Mouse (Mus musculus) heart, postnatal 14 days (tissue): ENCODE data around the gene Sipa1l2. TPM values are rescaled to one million over a fixed set of nuclear protein-coding genes. Genes with fewer than 3 reads are reported as not detected.

Experiments
- DNase-seq, 2 experiments: peaks; one replicate each; pipeline ENCODE4 v3.0.0; 2021 to 2022
- intact Hi-C: fragments of 180-260 bp; cut with DNase I; formaldehyde crosslinking; loops from one replicate; pipeline ENCODE4 v1.15.1; 2025
- total RNA-seq, 2 experiments: library from RNA; stranded (reverse); gene quantifications; 2 replicates each; pipeline ENCODE4 v1.2.3; 2021

The Sipa1l2 gene
- total RNA-seq, 2 experiments from 2014 or later, result 46.6 to 48.3 TPM

GRCm38 (mm10) chr8:125586587-125586986 is 17.0 kb upstream of the Sipa1l2 start:
- no peak for DNase-seq
- intact Hi-C loops, result no loop called here

- peak in 1 of 2 experiments; percentile 50 for DNase-seq
- intact Hi-C loops, result no loop called here
These were observed 14.7 kb upstream of the Sipa1l2 start for GRCm38 (mm10) chr8:125584276-125584675.

GRCm38 (mm10) chr8:125580426-125580825 is 10.8 kb upstream of the Sipa1l2 start:
- intact Hi-C loops, result no loop called here
- no peak for DNase-seq

GRCm38 (mm10) chr8:125576127-125576526 is 6.5 kb upstream of the Sipa1l2 start:
- intact Hi-C loops, result no loop called here
- DNase-seq, result no peak

GRCm38 (mm10) chr8:125574280-125574679 is 4.7 kb upstream of the Sipa1l2 start:
- peak in 1 of 2 experiments; percentile 47 for DNase-seq

GRCm38 (mm10) chr8:125572246-125572645 is 2.6 kb upstream of the Sipa1l2 start:
- DNase-seq, result peak; percentile 29 to 51

More at GRCm38 (mm10) chr8:125574280-125574679, 4.7 kb upstream of the Sipa1l2 start:
- intact Hi-C loops, result loop anchor here (5.0 kb wide), 3 partner anchors 93 to 407 kb away; partner anchors contain the start of gene Map10

GRCm38 (mm10) chr8:125570835-125571465 is 1.3 kb upstream of the Sipa1l2 start:
- DNase-seq, result peak; percentile 28 to 47
- intact Hi-C loops, result loop anchor here (2.0 to 5.0 kb wide), 4 partner anchors 96 to 442 kb away; partner anchors contain the start of gene Map10

More at GRCm38 (mm10) chr8:125572246-125572645, 2.6 kb upstream of the Sipa1l2 start:
- intact Hi-C loops, result loop anchor here (2.0 to 5.0 kb wide), 4 partner anchors 95 to 405 kb away; partner anchors contain the start of gene Map10

- DNase-seq, result no peak
- intact Hi-C loops, result loop anchor here (2.0 to 5.0 kb wide), 4 partner anchors 97 to 442 kb away; partner anchors contain the start of gene Map10
These were observed 781 bp upstream of the Sipa1l2 start for GRCm38 (mm10) chr8:125570389-125570788.

- DNase-seq, result peak; percentile 42 to 58
- intact Hi-C loops, result loop anchor here (2.0 to 5.0 kb wide), 7 partner anchors 54 to 384 kb away; no protein-coding TSS in a partner anchor
These were observed 616 bp downstream of the Sipa1l2 start for GRCm38 (mm10) chr8:125568851-125569532.

- peak; percentile 31 to 36 for DNase-seq
- intact Hi-C loops, result loop anchor here (2.0 to 5.0 kb wide), 7 partner anchors 54 to 384 kb away; no protein-coding TSS in a partner anchor
These were observed 1.2 kb downstream of the Sipa1l2 start for GRCm38 (mm10) chr8:125568421-125568850.

- DNase-seq, result no peak
- intact Hi-C loops, result loop anchor here (5.0 kb wide), 4 partner anchors 90 to 230 kb away; no protein-coding TSS in a partner anchor
These were observed 2.0 kb downstream of the Sipa1l2 start for GRCm38 (mm10) chr8:125567569-125567968.

- no peak for DNase-seq
- intact Hi-C loops, result no loop called here
These were observed 6.7 kb downstream of the Sipa1l2 start for GRCm38 (mm10) chr8:125562878-125563277.

GRCm38 (mm10) chr8:125560825-125561490 is 8.7 kb downstream of the Sipa1l2 start:
- DNase-seq, result no peak
- intact Hi-C loops, result no loop called here

- DNase-seq, result no peak
- intact Hi-C loops, result no loop called here
These were observed 10.4 kb downstream of the Sipa1l2 start for GRCm38 (mm10) chr8:125559066-125559653.

- DNase-seq, result peak; percentile 87
- intact Hi-C loops, result no loop called here
These were observed 11.2 kb downstream of the Sipa1l2 start for GRCm38 (mm10) chr8:125558109-125559065.

GRCm38 (mm10) chr8:125557391-125558108 is 12.1 kb downstream of the Sipa1l2 start:
- intact Hi-C loops, result no loop called here
- peak in 1 of 2 experiments; percentile 14 for DNase-seq

GRCm38 (mm10) chr8:125556706-125557105 is 12.9 kb downstream of the Sipa1l2 start:
- peak in 1 of 2 experiments; percentile 28 for DNase-seq

GRCm38 (mm10) chr8:125550567-125550966 is 19.0 kb downstream of the Sipa1l2 start:
- no peak for DNase-seq
- intact Hi-C loops, result no loop called here

More at GRCm38 (mm10) chr8:125556706-125557105, 12.9 kb downstream of the Sipa1l2 start:
- intact Hi-C loops, result no loop called here
